Mouse (Mus musculus) gonadal fat pad, adult 2 months (tissue): ENCODE results near the gene C2cd4b. TPM values are rescaled to one million over a fixed set of nuclear protein-coding genes. Genes with fewer than 3 reads are reported as not detected.
"Not testable (repeated sequence)": the region's sequence is repeated elsewhere in the genome, so short reads cannot be mapped to it uniquely, and the experiment has no call there.

Source experiments
- DNase-seq: peaks from one replicate; pipeline ENCODE4 v3.0.0-alpha.2; 2012; ENCODE audit warnings: low read depth
- polyA plus RNA-seq: library from polyadenylated mRNA; depleted of rRNA; stranded (reverse); fragments of >200 nt; gene quantifications from 2 replicates; pipeline ENCODE4 v1.2.3, GENCODE M21; 2012; rRNA removed

The C2cd4b gene
- polyA plus RNA-seq: 0.26 and 0.47 TPM in 2 replicates

- no peak for DNase-seq
Observed at GRCm38 (mm10) chr9:67759163-67759955, at the start of gene C2cd4b. Gene C2cd4b (plus strand): TSS chr9:67759437.

GRCm38 (mm10) chr9:67711051-67711877 lies 48.0 kb upstream of the C2cd4b start:
- no peak for DNase-seq

GRCm38 (mm10) chr9:67712146-67712545 lies 47.1 kb upstream of the C2cd4b start:
- DNase-seq: no peak

GRCm38 (mm10) chr9:67717081-67717480 lies 42.2 kb upstream of the C2cd4b start:
- no peak for DNase-seq

GRCm38 (mm10) chr9:67718596-67718995 lies 40.6 kb upstream of the C2cd4b start:
- DNase-seq: no peak

- DNase-seq: no peak
Observed at GRCm38 (mm10) chr9:67720150-67720549, 39.1 kb upstream of the C2cd4b start.

GRCm38 (mm10) chr9:67722378-67722777 lies 36.9 kb upstream of the C2cd4b start:
- no peak for DNase-seq

GRCm38 (mm10) chr9:67725196-67725595 lies 34.0 kb upstream of the C2cd4b start:
- DNase-seq: no peak

GRCm38 (mm10) chr9:67733716-67734115 lies 25.5 kb upstream of the C2cd4b start:
- DNase-seq: no peak

- no peak for DNase-seq
Observed at GRCm38 (mm10) chr9:67735426-67735825, 23.8 kb upstream of the C2cd4b start.

GRCm38 (mm10) chr9:67741256-67741655 lies 18.0 kb upstream of the C2cd4b start:
- DNase-seq: no peak

- DNase-seq: no peak
Observed at GRCm38 (mm10) chr9:67753411-67754182, 5.6 kb upstream of the C2cd4b start.

GRCm38 (mm10) chr9:67754713-67755112 lies 4.5 kb upstream of the C2cd4b start:
- no peak for DNase-seq

- DNase-seq: no peak
Observed at GRCm38 (mm10) chr9:67758686-67759085, 551 bp upstream of the C2cd4b start.

- DNase-seq: not testable (repeated sequence)
Observed at GRCm38 (mm10) chr9:67759956-67760764, 923 bp downstream of the C2cd4b start.

GRCm38 (mm10) chr9:67760991-67761390 lies 1.8 kb downstream of the C2cd4b start:
- DNase-seq: no peak

- DNase-seq: no peak
Observed at GRCm38 (mm10) chr9:67763326-67763725, 4.1 kb downstream of the C2cd4b start.

GRCm38 (mm10) chr9:67766405-67766804 lies 7.2 kb downstream of the C2cd4b start:
- DNase-seq: no peak

GRCm38 (mm10) chr9:67766948-67767347 lies 7.7 kb downstream of the C2cd4b start:
- no peak for DNase-seq

- no peak for DNase-seq
Observed at GRCm38 (mm10) chr9:67768843-67769242, 9.6 kb downstream of the C2cd4b start.

GRCm38 (mm10) chr9:67769401-67769800 lies 10.2 kb downstream of the C2cd4b start:
- no peak for DNase-seq
